Mouse (Mus musculus) left cerebral cortex, postnatal 4 days (tissue): ENCODE results near the gene Col3a1. TPM values are rescaled to one million over a fixed set of nuclear protein-coding genes. Genes with fewer than 3 reads are reported as not detected.

ENCODE experiments used
- DNase-seq: peaks from one replicate; pipeline ENCODE4 v3.0.0-alpha.2; 2022
- intact Hi-C: fragments of 180-260 bp; cut with DNase I; formaldehyde crosslinking; loops from one replicate; pipeline ENCODE4 v1.15.1; 2025
- microRNA-seq: library from miRNA; unstranded; fragments of <30 nt; microRNA quantifications from one replicate; pipeline ENCODE4 v1.2.0, GENCODE M21; 2022
- total RNA-seq, 2 experiments: library from RNA; stranded (reverse); gene quantifications; 2 replicates each; pipeline ENCODE4 v1.2.3; 2021

The Col3a1 gene
- total RNA-seq, 2 experiments from 2014 or later, result 56.2 to 75.7 TPM

DNA sequence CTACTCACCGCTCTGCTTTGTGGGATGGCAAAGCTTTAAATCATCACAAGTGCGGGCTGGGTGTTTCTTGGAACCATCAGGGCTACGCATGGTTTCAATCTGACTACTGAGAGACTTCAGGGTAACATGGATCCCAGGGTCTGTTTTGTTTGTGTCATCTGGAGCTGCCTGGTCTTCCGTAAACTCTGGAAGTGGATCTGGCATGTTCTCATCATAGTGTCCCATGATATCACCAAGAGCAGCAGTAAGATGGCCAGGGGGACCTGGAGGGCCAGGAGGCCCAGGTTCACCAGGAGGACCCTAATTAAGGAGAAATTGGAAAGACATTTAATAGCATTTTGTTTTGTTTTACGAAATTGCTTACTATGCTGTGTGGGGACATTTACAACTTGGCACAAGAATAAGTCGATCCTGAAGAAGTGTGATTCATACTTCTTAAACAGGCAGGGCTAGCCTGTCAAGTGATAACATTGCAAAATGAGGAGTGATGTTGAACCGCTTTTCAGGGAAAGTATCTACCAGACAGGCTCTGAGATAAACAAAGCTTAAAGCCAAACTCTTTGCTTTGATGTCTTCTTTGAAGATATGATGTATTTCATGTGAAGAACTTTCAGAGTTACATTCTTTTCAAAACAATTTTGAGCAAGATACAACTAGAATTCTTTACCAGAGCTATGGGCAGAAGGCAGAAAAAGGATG is 68.8 kb downstream of the Col3a1 start:
- no peak for DNase-seq
- intact Hi-C loops, result no loop called here

DNA sequence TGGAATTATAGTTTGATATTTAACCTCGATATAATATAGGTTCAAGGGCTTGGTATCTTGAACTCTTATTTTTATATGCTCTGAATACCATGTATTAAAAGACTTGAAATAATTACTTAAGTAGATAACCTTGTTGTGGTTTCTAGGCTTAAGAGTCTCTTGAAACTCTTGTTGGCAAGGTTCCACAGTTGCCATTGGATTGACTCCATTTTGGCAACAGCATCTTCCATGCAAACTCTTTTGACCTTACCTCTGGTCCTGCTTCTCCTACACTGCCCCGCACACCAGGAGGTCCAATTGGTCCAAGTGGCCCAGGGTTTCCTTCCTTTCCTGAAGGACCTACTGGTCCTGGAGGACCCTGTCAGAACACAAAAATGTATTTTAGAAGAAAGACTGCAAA is 70.5 kb downstream of the Col3a1 start:
- no peak for DNase-seq
- intact Hi-C loops, result no loop called here

Small RNA genes lying within 50 kb of the gene (microRNA-seq; reads per million reads assigned to microRNA genes)
- gene Gm47302, result not detected

Other genes starting within 250 kb of the Col3a1 start
- gene Col5a2, start 191.7 kb downstream of the Col3a1 start, total RNA-seq, result 10 to 100 TPM; 15.6 to 16.2 TPM